Mouse (Mus musculus): ENCODE measurements around the gene Rnf208. TPM values are rescaled to one million over a fixed set of nuclear protein-coding genes. Genes with fewer than 3 reads are reported as not detected.
A peak's percentile ranks its signal among the peaks of the same experiment; 100 is the strongest.

Gene Rnf208
- polyA plus RNA-seq, 1 experiment from 2014 or later: 4.3 TPM

- ATAC-seq (replicated peaks; ENCODE audit: insufficient number of reproducible peaks, insufficient read depth, low FRiP score, low read depth): no peak
- WGBS: 47% methylated on average over 5 of the region's 5 CpGs
- H3K4me1 ChIP-seq (replicated peaks): no peaks in the 10 kb centered on the region
- no peaks in the 10 kb centered on the region for H3K9me3 ChIP-seq (replicated peaks)
- H3K9ac ChIP-seq: no peak overlapping the region
- no peak overlapping the region for H3K4me3 ChIP-seq
- peaks cover 55% of the 10 kb centered on the region for H3K27me3 ChIP-seq
- H3K36me3 ChIP-seq: no peaks in the 10 kb centered on the region
- H3K27ac ChIP-seq: no peak overlapping the region
- no peak overlapping the region for H3K4me2 ChIP-seq
These were observed 7.4 kb upstream of the Rnf208 start for GRCm38 (mm10) chr2:25234551-25235220.

- Histone ChIP-seq H3K4me1 (replicated peaks) (peaks cover 14% of the 10 kb centered on the region), H3K27ac (no peak within 1 kb of the TSS), H3K4me3 (no peak within 1 kb of the TSS), H3K4me2 (no peak within 1 kb of the TSS), H3K36me3 (no peaks in the 10 kb centered on the region), H3K9me3 (replicated peaks) (no peaks in the 10 kb centered on the region), H3K27me3 (peaks cover 48% of the 10 kb centered on the region), H3K9ac (no peak within 1 kb of the TSS)
- no peak for ATAC-seq (replicated peaks; ENCODE audit: insufficient number of reproducible peaks, insufficient read depth, low FRiP score, low read depth)
- WGBS: 22% methylated on average over 8 of the region's 8 CpGs
These were observed 5.4 kb upstream of the Rnf208 start, which contains the start of gene Rnf224 for GRCm38 (mm10) chr2:25236614-25237013. Gene Rnf224 (minus strand): TSS chr2:25236787.

DNA sequence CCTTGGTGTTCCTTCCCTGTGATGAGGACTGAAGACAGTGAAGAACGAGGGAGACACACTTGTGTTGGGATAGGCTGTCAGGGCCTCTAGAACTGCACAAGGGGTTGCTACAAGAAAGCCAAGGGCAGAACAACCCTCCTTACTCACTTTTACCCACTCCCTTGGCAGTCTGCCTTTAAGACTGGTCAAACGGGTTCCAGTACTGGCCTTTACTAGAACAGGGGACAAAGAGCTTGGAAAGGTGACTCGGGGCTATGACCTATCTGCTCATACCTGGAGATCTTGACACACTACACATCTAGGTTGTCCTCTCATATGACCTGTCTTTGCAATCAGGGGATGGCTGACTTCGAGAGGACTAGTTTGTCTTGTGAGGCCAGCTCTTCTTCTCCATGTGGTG lies 4.5 kb upstream of the Rnf208 start:
- Histone ChIP-seq H3K4me3 (no peak overlapping the region), H3K27me3 (peaks cover 52% of the 10 kb centered on the region), H3K4me2 (no peak overlapping the region), H3K9ac (no peak overlapping the region), H3K27ac (no peak overlapping the region), H3K36me3 (no peaks in the 10 kb centered on the region), H3K4me1 (replicated peaks) (peaks cover 23% of the 10 kb centered on the region), H3K9me3 (replicated peaks) (no peaks in the 10 kb centered on the region)
- ATAC-seq (replicated peaks; ENCODE audit: insufficient number of reproducible peaks, insufficient read depth, low FRiP score, low read depth): no peak
- 62% methylated on average over 4 of the region's 4 CpGs for WGBS

- ATAC-seq (replicated peaks; ENCODE audit: insufficient number of reproducible peaks, insufficient read depth, low FRiP score, low read depth): no peak
- Histone ChIP-seq H3K4me2 (no peak overlapping the region), H3K27ac (no peak overlapping the region), H3K36me3 (no peaks in the 10 kb centered on the region), H3K9ac (no peak overlapping the region), H3K27me3 (peaks cover 56% of the 10 kb centered on the region), H3K9me3 (replicated peaks) (no peaks in the 10 kb centered on the region), H3K4me3 (no peak overlapping the region), H3K4me1 (replicated peaks) (peaks cover 26% of the 10 kb centered on the region)
These were observed 3.9 kb upstream of the Rnf208 start for GRCm38 (mm10) chr2:25238106-25238505.

GRCm38 (mm10) chr2:25239766-25240165 lies 2.3 kb upstream of the Rnf208 start:
- peaks cover 59% of the 10 kb centered on the region for H3K27me3 ChIP-seq
- no peak for ATAC-seq (replicated peaks; ENCODE audit: insufficient number of reproducible peaks, insufficient read depth, low FRiP score, low read depth)
- 81% methylated on average over 3 of the region's 3 CpGs for WGBS

GRCm38 (mm10) chr2:25240310-25240709 lies 1.7 kb upstream of the Rnf208 start:
- Histone ChIP-seq H3K36me3 (no peaks in the 10 kb centered on the region), H3K27me3 (peaks cover 54% of the 10 kb centered on the region), H3K9ac (peak overlapping the region; percentile 3; the same call in 1 of the 2 replicates), H3K4me2 (peak overlapping the region; percentile 94), H3K4me3 (peak overlapping the region; percentile 57), H3K9me3 (replicated peaks) (no peaks in the 10 kb centered on the region), H3K27ac (no peak overlapping the region), H3K4me1 (replicated peaks) (peaks cover 26% of the 10 kb centered on the region)
- WGBS: 53% methylated on average over 8 of the region's 8 CpGs
- ATAC-seq (replicated peaks; ENCODE audit: insufficient number of reproducible peaks, insufficient read depth, low FRiP score, low read depth): no peak; the same call in 1 of the 2 replicates

More at GRCm38 (mm10) chr2:25239766-25240165, 2.3 kb upstream of the Rnf208 start:
- Histone ChIP-seq H3K9me3 (replicated peaks) (no peaks in the 10 kb centered on the region), H3K4me3 (no peak overlapping the region), H3K9ac (no peak overlapping the region), H3K4me2 (no peak overlapping the region), H3K27ac (no peak overlapping the region), H3K36me3 (no peaks in the 10 kb centered on the region), H3K4me1 (replicated peaks) (peaks cover 26% of the 10 kb centered on the region)

- peak overlapping the region; percentile 3 for H3K9ac ChIP-seq
- no peaks in the 10 kb centered on the region for H3K36me3 ChIP-seq
- peaks cover 26% of the 10 kb centered on the region for H3K4me1 ChIP-seq (replicated peaks)
- H3K4me2 ChIP-seq: peak overlapping the region; percentile 94
- no peak overlapping the region for H3K27ac ChIP-seq
- H3K9me3 ChIP-seq (replicated peaks): no peaks in the 10 kb centered on the region
- peak; percentile 82 for ATAC-seq (replicated peaks; ENCODE audit: insufficient number of reproducible peaks, insufficient read depth, low FRiP score, low read depth)
- peak overlapping the region; percentile 57 for H3K4me3 ChIP-seq
- 1% methylated on average over 29 of the region's 29 CpGs for WGBS
- H3K27me3 ChIP-seq: peaks cover 49% of the 10 kb centered on the region
These were observed 1.2 kb upstream of the Rnf208 start for GRCm38 (mm10) chr2:25240723-25241437.

- 20% methylated on average over 6 of the region's 6 CpGs for WGBS
- ATAC-seq (replicated peaks; ENCODE audit: insufficient number of reproducible peaks, insufficient read depth, low FRiP score, low read depth): no peak
- Histone ChIP-seq H3K27me3 (peaks cover 44% of the 10 kb centered on the region), H3K4me3 (peak overlapping the region; percentile 57), H3K9ac (no peak overlapping the region), H3K4me1 (replicated peaks) (peaks cover 26% of the 10 kb centered on the region), H3K4me2 (peak overlapping the region; percentile 94), H3K36me3 (no peaks in the 10 kb centered on the region), H3K27ac (no peak overlapping the region), H3K9me3 (replicated peaks) (no peaks in the 10 kb centered on the region)
These were observed 648 bp upstream of the Rnf208 start for GRCm38 (mm10) chr2:25241438-25241775.

GRCm38 (mm10) chr2:25243342-25243741 lies 1.3 kb downstream of the Rnf208 start:
- Histone ChIP-seq H3K36me3 (peaks cover 7% of the 10 kb centered on the region; the same call in 1 of the 2 replicates), H3K27ac (no peak overlapping the region), H3K4me1 (replicated peaks) (peaks cover 26% of the 10 kb centered on the region), H3K4me3 (no peak overlapping the region), H3K27me3 (peaks cover 38% of the 10 kb centered on the region), H3K9ac (no peak overlapping the region), H3K4me2 (no peak overlapping the region), H3K9me3 (replicated peaks) (no peaks in the 10 kb centered on the region)
- no peak for ATAC-seq (replicated peaks; ENCODE audit: insufficient number of reproducible peaks, insufficient read depth, low FRiP score, low read depth)
- 69% methylated on average over 8 of the region's 8 CpGs for WGBS

- WGBS: 87% methylated on average over 4 of the region's 4 CpGs
- H3K27ac ChIP-seq: no peak overlapping the region
- H3K4me3 ChIP-seq: no peak overlapping the region
- no peak overlapping the region for H3K9ac ChIP-seq
- peaks cover 26% of the 10 kb centered on the region for H3K4me1 ChIP-seq (replicated peaks)
- H3K36me3 ChIP-seq: peaks cover 11% of the 10 kb centered on the region; the same call in 1 of the 2 replicates
- no peak for ATAC-seq (replicated peaks; ENCODE audit: insufficient number of reproducible peaks, insufficient read depth, low FRiP score, low read depth)
- H3K4me2 ChIP-seq: no peak overlapping the region
- H3K27me3 ChIP-seq: peaks cover 36% of the 10 kb centered on the region
- H3K9me3 ChIP-seq (replicated peaks): no peaks in the 10 kb centered on the region
These were observed 2.1 kb downstream of the Rnf208 start for GRCm38 (mm10) chr2:25244144-25244543.

DNA sequence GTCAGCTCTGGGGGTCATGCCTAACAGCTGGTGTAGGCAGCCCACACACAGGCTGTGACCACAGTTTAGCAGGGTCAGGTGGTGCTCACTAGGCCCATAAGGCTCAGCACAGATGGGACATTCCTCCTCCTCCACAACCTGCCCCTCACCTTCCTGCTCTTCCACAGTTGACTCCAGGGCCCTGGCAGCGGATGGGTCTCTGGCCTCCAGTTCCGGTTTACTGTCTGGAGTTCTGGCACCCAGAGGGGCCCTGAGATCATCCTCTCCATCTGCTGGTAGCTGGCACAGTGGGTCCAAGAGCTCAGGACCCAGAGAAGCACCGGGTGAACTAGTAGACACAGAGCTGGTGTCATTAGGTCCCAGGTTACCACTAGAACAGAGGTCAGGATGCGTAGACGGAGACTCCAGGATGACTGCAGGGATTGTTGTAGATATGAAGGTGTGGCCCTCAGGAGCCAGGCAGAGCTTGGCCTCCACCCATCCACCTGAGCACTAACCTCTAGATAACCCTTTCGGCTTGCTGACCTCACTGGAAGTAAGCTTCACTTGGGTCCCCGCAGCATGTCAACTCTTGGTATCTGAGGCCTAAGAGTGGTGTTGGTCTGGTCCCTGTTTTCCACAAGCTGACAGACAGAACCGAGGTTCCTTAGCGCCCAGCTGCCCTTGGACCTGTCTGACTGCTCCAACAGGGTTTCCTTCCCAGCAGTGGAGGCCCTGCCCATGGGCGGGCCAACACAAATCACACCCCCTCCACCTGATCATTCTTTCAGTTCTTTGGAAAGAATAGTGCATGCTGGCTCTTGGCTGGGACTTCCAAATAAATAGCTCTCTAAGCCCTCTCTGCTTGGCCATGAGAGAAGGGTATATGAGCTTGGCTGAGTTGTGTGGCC lies 4.4 kb downstream of the Rnf208 start, which contains the start of gene AL732309.1:
AL732309.1 (minus strand) TSS at position 681 of the 890 bp plus-strand sequence.
- Histone ChIP-seq H3K9ac (no peak within 1 kb of the TSS), H3K27me3 (peaks cover 24% of the 10 kb centered on the region), H3K4me3 (no peak within 1 kb of the TSS), H3K9me3 (replicated peaks) (no peaks in the 10 kb centered on the region), H3K27ac (no peak within 1 kb of the TSS), H3K4me1 (replicated peaks) (peaks cover 14% of the 10 kb centered on the region), H3K36me3 (peaks cover 30% of the 10 kb centered on the region), H3K4me2 (no peak within 1 kb of the TSS)
- WGBS: 87% methylated on average over 10 of the region's 10 CpGs
- ATAC-seq (replicated peaks; ENCODE audit: insufficient number of reproducible peaks, insufficient read depth, low FRiP score, low read depth): no peak

Measured in heart, embryonic 15.5 days (tissue).